Mouse (Mus musculus): ENCODE measurements around the gene Chn2.

Chn2 gene

GRCm38 (mm10) chr6:54283299-54283698 is 243.9 kb downstream of the Chn2 start:
- no peak for DNase-seq (ENCODE audit: low read depth, low spot score)

DNA sequence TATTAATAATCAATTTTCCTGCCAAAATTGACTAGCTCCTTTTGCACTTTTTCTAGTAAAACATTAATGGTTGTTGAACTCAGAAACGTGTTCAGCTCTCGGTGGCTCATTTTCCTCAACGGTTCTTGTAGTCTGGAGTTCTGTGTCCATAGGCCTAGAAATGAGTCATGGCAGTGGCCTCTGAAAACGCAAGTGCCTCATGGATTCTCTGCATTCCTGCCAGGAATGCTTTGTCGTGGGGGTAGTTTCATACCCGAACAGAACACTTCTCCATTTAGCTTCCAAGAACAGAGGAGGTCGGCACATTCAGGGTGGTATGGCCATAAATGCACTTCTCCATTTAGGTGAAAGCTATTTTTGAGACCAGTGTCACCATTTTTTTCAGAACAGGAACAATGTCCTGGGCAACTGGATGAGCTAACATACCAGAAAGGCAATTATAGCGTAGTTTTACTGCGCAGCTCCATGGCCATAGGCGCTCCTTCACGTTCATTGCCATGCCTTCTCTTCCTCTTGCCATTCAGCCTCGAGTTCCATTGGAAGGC is 244.9 kb downstream of the Chn2 start:
- no peak for DNase-seq (ENCODE audit: low read depth, low spot score)

DNA sequence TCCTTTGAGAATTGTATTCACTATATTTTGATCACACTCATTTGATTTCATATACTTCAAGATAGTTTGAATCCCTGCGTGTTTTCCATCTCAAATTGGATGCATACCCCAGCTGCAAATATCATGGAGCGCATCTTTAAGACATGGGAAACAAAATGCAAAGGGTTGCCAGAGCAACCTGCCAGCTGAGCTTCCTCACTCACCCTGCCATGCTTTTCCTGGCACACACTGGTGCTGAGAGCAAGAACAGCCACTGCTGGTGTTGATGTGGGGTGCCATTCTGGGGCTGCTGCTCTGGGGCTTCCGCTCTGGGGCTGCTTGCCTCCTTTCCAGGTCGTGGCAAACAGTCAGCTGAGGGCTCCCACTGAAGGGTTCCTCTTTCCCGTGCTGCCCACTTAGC is 247.5 kb downstream of the Chn2 start:
- no peak for DNase-seq (ENCODE audit: low read depth, low spot score)

DNA sequence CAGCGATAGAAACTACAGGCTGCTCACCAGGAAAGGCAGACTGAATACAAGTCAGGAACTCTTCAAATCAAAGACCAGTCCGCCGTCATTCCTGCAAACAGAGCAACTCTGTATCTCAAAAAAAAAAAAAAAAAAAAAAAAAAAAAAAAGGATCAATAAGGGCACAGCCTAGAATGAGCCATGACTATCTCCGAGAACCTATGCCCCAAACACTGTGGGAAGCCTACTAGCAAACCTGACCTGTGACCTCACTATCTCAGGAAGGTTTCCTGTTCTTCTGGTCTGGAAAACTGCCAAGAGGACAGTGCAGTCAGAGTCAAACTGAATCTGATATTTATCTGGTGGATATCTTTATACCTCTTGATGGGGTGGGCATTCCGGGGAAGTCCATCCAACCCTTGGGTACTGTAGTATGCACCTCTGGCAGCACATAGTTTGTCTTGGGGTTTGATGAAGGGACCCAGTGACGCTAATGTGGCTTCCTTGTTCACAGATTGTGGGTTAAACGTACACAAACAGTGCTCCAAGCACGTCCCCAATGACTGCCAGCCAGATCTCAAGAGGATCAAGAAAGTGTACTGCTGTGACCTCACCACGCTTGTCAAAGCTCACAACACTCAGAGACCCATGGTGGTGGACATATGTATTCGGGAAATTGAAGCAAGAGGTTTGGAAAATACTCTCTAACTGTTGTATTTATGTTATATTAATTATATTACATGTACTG is 250.6 kb downstream of the Chn2 start:
- DNase-seq (ENCODE audit: low read depth, low spot score): no peak

- no peak for DNase-seq (ENCODE audit: low read depth, low spot score)
Measured at GRCm38 (mm10) chr6:54297231-54297630, 257.9 kb downstream of the Chn2 start.

GRCm38 (mm10) chr6:54299417-54299816 is 260.1 kb downstream of the Chn2 start:
- no peak for DNase-seq (ENCODE audit: low read depth, low spot score)

DNA sequence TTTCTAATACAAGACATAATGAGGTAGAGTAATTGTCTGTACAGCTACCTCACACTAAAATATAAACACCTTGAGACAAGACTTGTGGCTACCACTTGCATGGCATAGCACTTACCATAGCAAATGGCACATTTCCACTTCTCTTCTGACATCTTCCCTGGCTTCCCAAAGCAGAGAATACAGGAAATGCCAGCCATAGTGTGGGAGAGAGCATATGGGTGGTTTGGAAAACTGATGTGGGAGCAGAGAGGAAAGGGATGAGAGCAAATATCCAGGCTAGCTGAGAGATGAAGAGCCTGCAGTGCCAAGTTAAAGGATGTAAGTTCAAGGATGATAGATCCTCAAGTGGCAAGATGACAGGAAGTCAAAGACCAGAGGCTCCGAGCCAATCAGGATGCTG is 266.4 kb downstream of the Chn2 start:
- DNase-seq (ENCODE audit: low read depth, low spot score): no peak

DNA sequence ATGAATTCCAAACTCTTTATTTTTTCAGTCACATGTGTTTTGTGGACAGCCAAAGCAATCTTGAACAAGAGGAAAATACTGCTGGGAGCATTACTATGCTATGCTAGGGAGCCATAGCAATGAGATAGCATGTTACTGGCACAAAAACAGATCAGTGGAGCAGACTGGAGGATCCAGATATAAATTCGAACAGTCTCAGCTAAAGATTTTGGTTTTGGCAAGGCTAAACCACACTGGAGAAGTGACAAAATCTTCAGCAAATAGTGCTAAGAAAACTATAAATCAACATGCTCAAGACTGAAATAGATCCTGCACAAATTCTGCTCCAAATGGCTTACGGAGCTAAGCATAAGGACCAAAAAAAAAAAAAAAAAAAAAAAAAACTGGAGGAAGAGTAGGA is 273.7 kb downstream of the Chn2 start:
- no peak for DNase-seq (ENCODE audit: low read depth, low spot score)

DNA sequence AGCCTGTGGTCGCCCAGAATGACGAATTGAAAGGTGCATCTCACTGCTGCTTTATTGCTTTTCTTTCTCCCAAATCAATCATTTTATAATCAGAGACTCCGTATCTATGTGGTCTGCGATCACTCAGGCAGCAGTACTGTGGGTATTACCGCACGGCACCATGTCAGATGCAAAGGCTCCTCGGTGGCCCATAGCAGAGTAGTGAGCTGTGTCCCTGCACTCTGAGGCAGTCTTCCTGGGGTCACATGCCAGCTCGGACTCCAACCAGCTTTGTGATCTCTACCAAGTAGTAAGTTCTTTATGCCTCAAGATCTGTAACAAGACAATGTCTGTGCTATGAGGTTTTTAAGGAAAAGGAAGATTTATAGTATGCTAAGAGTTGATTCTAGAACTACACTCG is 279.3 kb downstream of the Chn2 start:
- DNase-seq (ENCODE audit: low read depth, low spot score): no peak

GRCm38 (mm10) chr6:54319198-54319597 is 279.8 kb downstream of the Chn2 start:
- DNase-seq (ENCODE audit: low read depth, low spot score): no peak

DNA sequence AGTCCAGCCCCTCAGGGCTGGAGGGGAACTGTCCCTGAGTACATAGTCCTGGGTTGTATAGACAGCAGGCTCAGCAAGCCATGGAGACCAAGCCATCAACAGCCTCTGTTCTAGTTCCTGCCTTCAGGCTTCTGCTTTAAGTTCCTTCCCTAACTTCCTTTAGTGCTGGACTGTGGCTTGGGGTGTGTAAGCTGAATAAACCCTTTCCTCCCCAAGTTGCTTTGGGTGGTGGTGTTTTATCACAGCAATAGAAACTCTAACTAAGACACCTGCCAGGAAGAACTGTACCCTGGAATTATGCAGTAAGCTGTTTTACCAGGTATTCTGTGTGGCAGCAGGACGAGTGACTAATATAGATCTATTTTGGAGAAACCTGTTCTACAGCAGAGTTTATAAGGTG is 280.9 kb downstream of the Chn2 start:
- DNase-seq (ENCODE audit: low read depth, low spot score): no peak

- no peak for DNase-seq (ENCODE audit: low read depth, low spot score)
Measured at GRCm38 (mm10) chr6:54325246-54325885, 286.0 kb downstream of the Chn2 start, which contains the start of gene Prr15. TSS of gene Prr15 (plus strand) at chr6:54325835.

DNA sequence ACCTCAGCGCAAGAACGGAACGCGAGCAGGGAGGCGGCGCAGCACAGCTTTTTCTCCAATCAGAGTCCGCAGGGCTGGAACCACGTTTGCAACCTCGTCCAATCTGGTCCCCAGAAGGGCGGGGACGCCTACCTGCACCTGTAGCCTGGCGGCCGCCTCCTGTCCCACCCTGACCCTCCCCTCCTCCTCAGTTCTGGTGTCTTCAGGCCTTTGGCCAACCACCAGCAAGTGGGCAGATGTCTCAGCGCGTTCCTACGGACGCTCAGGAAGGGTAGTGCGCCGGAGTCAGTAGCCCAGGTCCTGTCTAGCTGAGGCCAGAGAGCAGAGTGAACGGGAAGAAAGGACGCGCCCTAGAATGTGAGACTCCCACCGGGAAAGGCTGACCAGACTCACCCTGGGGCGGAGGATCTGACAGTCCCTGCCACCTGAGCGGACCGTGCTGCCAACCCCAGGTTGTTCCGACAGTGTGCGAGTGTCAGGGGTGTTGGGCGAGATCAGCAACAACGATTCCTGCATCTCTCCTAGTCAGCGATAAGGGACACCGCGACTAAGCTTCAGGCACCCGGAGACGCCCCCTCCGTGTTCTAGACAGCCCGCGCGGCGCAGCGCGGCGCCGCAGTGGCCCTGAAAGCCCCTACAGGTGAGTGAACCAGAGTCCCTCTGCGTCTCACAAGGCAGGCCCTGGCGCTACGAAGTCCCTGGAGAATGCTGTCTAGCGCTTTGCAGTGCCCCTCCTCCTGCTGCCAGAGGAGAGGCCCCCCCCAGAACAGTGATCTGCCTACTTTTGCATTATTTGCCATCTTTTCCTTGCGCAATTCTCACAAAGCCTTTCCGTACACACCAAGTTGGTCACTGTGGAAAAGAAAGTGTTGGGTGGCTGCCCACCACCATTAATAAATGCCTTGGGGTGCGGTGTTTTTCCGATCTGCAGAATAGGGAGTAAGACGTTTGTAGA is 287.6 kb downstream of the Chn2 start:
- no peak for DNase-seq (ENCODE audit: low read depth, low spot score)

DNA sequence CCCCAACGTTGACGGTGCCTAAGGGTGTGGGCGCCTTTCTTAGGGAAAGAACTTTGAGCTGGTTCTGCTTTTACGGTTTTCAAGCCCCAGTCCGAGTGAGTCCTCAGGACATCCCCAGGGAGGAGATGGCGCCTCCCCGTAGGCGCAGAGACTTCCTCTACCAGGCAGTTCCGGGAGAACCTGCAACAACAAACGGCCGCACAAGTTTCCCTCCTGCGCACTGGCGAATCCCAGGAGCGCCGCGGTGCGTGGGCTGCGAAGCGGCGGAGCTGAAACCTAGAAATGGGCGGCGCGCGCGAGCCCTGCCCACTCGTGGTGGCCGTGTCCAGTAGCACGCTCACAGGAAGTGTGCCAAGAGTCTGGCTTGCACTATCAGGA is 288.3 kb downstream of the Chn2 start:
- DNase-seq (ENCODE audit: low read depth, low spot score): no peak

DNA sequence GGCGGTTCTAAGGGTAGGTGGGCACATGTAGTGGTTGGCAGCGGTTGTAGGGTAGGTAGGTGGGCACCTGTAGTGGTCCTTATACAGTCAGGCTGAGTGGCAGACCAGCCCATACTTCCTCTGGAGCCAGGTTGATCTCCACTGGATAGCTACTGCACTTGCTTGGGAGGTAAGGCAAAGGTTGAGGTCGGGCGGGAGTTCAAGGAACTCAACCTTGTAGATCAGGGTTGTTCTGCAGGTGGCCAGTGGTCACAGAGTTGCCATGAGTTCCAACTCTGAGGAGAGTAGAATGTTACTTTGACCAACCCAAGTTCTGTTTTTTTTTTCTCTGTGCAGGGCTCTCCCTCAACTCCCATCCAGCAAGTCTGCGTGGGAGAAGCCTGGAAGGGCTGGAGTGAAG is 289.4 kb downstream of the Chn2 start:
- no peak for DNase-seq (ENCODE audit: low read depth, low spot score)

GRCm38 (mm10) chr6:54329598-54329997 is 290.2 kb downstream of the Chn2 start:
- no peak for DNase-seq (ENCODE audit: low read depth, low spot score)

DNA sequence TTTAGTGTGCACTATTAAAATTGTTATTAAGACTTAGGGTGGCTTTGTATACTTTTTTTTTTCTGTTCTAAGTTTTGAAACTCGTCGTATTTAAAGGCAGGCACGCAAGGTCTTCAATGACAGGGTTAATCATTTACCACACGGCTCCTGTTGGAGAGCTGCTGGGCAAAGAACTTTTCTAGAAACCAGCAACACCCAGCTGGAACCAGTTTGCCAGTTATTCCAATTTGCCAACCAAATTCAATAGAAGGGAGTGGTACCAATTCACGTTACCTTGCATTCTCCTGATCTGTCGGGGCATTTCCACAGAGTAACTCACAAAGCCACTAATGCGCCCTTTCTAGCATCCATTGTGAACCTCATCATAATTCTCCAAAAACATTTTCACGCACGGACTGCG is 290.8 kb downstream of the Chn2 start:
- no peak for DNase-seq (ENCODE audit: low read depth, low spot score)

GRCm38 (mm10) chr6:54331765-54332164 is 292.4 kb downstream of the Chn2 start:
- no peak for DNase-seq (ENCODE audit: low read depth, low spot score)

- DNase-seq (ENCODE audit: low read depth, low spot score): no peak
Measured at GRCm38 (mm10) chr6:54332203-54332602, 292.8 kb downstream of the Chn2 start.

DNA sequence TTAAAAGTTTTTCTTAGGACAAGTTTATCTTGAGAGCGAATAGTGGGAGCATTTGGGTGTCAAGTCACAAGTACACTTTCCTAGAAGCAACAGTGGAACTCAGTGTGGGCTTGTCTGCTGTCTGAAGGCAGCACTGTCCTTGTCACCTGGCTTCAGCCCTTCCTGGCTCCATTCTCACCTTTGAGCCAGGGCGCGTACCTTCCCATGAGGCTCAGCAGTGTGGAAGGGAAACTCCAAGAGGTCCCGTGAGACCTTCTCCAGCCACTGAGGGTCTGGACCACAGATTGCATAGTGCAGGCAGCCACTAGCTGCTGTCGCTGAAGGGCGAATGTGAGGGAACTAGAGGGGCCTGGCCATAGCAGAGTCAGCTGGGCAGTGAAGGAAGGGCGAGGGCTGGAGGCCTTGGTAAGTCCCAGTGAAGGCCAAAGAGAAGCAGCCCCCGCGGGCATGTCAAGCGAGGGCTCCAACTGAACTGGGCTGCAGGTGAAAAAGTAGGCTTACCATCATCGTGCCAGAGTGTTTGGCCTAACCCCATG is 293.8 kb downstream of the Chn2 start:
- no peak for DNase-seq (ENCODE audit: low read depth, low spot score)

- no peak for DNase-seq (ENCODE audit: low read depth, low spot score)
Measured at GRCm38 (mm10) chr6:54333652-54334396, 294.5 kb downstream of the Chn2 start.
